Mouse (Mus musculus): Measurements from ENCODE around the gene Fez1. TPM values are rescaled to one million over a fixed set of nuclear protein-coding genes. Genes with fewer than 3 reads are reported as not detected.

Gene Fez1
- polyA plus RNA-seq, 1 experiment from 2014 or later = 44.0 TPM

DNA sequence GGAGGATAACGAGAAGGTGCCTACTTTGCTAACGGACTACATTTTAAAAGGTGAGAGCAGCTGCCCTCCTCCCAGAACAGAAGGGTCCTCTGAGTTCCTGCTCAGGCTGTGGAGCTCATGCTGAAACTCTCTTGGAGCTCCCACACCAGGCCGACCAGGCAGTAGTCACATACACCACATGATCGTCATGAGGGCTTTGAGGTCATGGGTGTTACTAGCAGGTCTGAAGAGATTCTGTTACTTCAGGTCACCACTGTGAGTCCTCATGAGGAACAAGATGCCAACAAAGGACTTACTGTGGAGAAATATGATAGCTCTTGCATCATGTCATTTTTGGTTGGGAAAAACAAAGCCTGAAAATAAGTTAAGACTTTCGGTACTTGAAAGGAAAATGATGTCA, 54.6 kb downstream of the Fez1 start:
- H3K4me1 ChIP-seq = no peaks in the 10 kb centered on the region
- WGBS = 69% methylated on average over 5 of the region's 5 CpGs
- ATAC-seq (ENCODE audit: insufficient number of reproducible peaks, low FRiP score, low TSS enrichment, low read depth) = no peak
- no peaks in the 10 kb centered on the region for H3K36me3 ChIP-seq
- no peak overlapping the region for H3K9ac ChIP-seq
- H3K27me3 ChIP-seq = no peaks in the 10 kb centered on the region
- H3K4me3 ChIP-seq = no peak overlapping the region
- H3K27ac ChIP-seq = no peak overlapping the region
- no peak overlapping the region for H3K4me2 ChIP-seq
- H3K9me3 ChIP-seq = no peaks in the 10 kb centered on the region

DNA sequence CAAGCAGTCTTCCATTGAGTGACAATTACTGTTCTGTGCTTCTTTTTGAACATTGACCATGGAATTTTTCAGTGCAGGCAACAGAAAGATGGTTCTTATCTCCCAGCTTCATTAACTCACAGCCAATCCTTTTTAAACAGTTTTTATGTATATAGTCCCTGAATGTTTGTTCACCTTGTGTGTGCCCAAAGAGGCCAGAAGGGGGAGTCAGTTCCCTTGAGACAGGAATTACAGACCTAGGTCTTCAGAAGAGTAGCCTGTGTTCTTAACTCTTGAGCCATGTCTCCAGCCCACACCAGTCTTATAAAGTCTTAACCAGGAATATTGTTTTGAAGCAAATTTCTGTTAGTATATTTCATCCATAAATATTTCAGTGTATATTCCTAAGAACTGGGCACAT, 55.1 kb downstream of the Fez1 start:
- Histone ChIP-seq H3K27me3 (no peaks in the 10 kb centered on the region), H3K4me2 (no peak overlapping the region), H3K27ac (no peak overlapping the region), H3K9ac (no peak overlapping the region), H3K9me3 (no peaks in the 10 kb centered on the region), H3K4me3 (no peak overlapping the region), H3K36me3 (no peaks in the 10 kb centered on the region), H3K4me1 (no peaks in the 10 kb centered on the region)
- ATAC-seq (ENCODE audit: insufficient number of reproducible peaks, low FRiP score, low TSS enrichment, low read depth) = no peak

DNA sequence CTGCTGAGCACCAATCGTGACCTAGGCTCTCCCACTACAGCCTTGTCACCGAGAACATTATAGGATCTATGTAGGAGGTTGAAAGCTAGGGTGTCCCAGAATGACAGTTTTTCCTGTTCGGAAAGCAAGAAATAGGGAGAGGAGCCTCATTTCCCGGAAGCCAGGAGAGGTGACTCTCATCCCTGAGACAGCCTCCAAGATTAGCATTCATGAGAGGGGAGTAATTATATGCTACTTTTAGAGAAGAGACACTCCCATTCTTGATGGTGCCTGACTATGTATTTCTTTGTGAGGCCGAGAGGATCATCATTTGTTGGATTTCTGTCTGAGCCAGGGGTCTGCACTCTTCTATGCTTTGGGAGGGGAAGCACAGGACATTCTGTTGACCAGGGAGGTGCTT, 60.0 kb downstream of the Fez1 start:
- Histone ChIP-seq H3K9me3 (no peaks in the 10 kb centered on the region), H3K4me2 (no peak overlapping the region), H3K9ac (no peak overlapping the region), H3K36me3 (no peaks in the 10 kb centered on the region), H3K4me3 (no peak overlapping the region), H3K27me3 (no peaks in the 10 kb centered on the region), H3K4me1 (no peaks in the 10 kb centered on the region), H3K27ac (no peak overlapping the region)
- ATAC-seq (ENCODE audit: insufficient number of reproducible peaks, low FRiP score, low TSS enrichment, low read depth) = no peak
- WGBS = 75% methylated on average over 5 of the region's 5 CpGs

DNA sequence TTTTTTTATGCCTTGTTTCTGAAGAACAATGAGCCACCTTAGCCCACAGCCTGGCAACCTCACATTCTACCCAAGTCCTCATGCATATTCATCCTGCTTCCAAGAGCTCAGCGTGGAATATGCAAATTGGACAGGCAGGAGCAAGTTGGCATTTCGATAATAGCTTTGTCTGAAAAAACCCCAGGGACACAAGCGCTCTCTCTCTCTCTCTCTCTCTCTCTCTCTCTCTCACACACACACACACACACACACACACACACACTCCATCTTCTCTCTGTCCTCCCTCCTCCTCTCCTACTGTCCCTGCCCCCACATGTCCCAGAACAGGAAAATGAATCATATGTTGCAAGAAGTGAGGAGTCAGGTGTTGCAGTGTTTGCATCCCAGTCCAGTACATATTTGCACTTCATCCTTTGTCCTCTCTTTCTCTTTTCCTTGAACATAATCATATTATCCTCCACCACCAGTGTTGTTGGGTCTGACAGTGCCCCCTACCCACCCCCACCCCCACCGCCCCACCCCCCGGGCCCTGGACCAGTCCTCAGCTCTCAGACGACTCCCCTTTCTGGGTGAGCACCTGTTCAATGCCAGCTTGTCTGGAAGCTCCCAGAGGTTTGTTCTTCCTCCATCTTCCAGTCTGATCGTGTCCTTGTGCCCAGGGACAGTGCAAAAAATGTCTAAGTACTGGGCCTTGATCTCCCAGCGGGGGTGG, 60.5 kb downstream of the Fez1 start:
- ATAC-seq (ENCODE audit: insufficient number of reproducible peaks, low FRiP score, low TSS enrichment, low read depth) = no peak
- Histone ChIP-seq H3K4me1 (no peaks in the 10 kb centered on the region), H3K4me3 (no peak overlapping the region), H3K9me3 (no peaks in the 10 kb centered on the region), H3K27ac (no peak overlapping the region), H3K9ac (no peak overlapping the region), H3K4me2 (no peak overlapping the region), H3K27me3 (no peaks in the 10 kb centered on the region), H3K36me3 (no peaks in the 10 kb centered on the region)
- 44% methylated on average over 8 of the region's 8 CpGs for WGBS

DNA sequence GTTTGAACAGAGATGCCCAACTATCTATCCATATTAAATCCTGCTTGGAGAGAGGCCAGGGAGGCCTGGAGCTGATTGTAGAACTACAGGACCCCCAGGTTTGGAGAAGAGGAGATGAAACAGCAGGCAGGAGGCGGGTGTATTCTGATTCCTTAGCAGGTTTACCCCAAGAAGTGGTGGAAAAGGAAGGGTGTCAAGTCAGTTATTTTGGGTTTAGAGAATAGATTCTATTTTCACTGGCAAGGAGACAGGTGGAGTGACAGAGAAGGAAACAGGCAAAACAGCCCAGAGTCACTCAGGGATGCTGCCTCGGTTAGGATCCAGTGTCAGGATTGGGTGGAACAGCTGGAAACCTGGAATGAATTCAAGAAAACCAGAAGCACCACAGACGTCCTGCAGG, 61.9 kb downstream of the Fez1 start:
- WGBS = 46% methylated on average over 3 of the region's 3 CpGs
- H3K36me3 ChIP-seq = no peaks in the 10 kb centered on the region
- no peak overlapping the region for H3K9ac ChIP-seq
- no peaks in the 10 kb centered on the region for H3K9me3 ChIP-seq
- H3K4me1 ChIP-seq = no peaks in the 10 kb centered on the region
- no peak overlapping the region for H3K4me3 ChIP-seq
- no peaks in the 10 kb centered on the region for H3K27me3 ChIP-seq
- no peak overlapping the region for H3K4me2 ChIP-seq
- H3K27ac ChIP-seq = no peak overlapping the region
- no peak for ATAC-seq (ENCODE audit: insufficient number of reproducible peaks, low FRiP score, low TSS enrichment, low read depth)

DNA sequence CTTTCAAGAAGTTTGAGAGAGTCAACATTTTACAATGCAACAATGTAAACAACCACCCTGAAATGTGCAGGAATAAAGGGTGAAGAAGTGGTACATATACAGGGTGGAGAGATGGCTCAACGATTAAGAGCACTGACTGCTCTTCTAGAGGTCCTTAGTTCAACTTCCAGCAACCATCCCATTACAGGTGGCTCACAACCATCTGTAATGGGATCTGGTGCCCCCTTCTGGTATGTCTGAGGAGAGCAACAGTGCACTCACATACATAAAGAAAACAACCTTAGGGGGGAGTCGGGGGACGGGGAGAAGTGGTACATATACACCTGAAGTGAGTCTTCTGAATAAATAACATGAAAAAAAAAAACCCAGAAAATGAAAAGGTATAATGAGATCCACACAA, 63.6 kb downstream of the Fez1 start:
- Histone ChIP-seq H3K9me3 (no peaks in the 10 kb centered on the region), H3K27me3 (no peaks in the 10 kb centered on the region), H3K4me3 (no peak overlapping the region), H3K36me3 (no peaks in the 10 kb centered on the region), H3K27ac (no peak overlapping the region), H3K4me1 (no peaks in the 10 kb centered on the region), H3K4me2 (no peak overlapping the region), H3K9ac (no peak overlapping the region)
- ATAC-seq (ENCODE audit: insufficient number of reproducible peaks, low FRiP score, low TSS enrichment, low read depth) = no peak
- 62% methylated on average over 3 of the region's 3 CpGs for WGBS

DNA sequence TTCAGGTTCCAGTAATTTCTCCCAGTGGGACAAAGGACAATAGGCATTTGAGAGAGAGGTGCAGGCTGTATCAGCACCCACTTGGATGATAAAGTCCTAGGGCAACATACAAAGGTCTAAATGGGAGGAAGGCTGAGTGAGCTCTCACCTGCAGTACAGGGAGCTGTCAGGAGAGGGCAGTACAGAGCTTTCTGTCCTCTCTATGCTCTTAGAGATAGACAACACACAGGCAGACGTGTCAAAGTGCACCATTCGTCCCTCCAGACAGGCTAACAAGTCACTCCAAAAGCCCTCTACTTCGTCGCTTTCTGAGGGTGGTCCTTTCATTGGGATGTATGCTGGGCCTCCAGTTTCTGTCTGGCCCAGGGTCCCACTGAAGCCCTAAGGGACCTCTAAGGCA, 68.9 kb downstream of the Fez1 start:
- Histone ChIP-seq H3K4me1 (no peaks in the 10 kb centered on the region), H3K27me3 (no peaks in the 10 kb centered on the region), H3K36me3 (no peaks in the 10 kb centered on the region), H3K9ac (no peak overlapping the region), H3K4me3 (no peak overlapping the region), H3K27ac (no peak overlapping the region), H3K9me3 (no peaks in the 10 kb centered on the region), H3K4me2 (no peak overlapping the region)
- ATAC-seq (ENCODE audit: insufficient number of reproducible peaks, low FRiP score, low TSS enrichment, low read depth) = no peak
- WGBS = 40% methylated on average over 4 of the region's 4 CpGs

DNA sequence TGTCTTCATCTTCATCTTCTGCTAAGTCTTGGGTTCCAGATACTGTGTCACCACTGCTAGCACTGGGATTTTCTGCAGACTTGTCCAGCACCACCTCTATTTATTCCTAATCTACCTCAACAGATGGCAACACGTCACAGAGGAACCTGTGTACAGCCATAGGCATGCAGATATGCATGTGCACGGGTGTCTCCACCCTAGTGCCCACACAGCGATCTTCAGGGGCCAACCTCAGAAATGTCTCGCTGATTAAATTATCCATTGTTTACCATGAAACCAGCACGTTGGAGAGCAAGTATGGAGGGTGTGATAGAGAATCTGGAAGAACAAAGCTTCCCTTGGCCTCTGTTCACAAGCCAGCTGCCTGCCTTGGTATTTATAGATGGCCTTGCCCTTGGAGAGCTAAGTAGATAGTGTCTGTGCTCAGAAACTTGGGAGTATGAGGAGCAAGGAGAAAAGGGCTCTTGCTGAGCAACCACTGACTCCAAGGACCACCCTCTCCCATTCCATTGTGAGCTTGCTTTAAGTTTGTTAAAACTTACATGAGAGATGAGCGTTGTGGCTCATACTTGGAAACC, 71.8 kb downstream of the Fez1 start:
- Histone ChIP-seq H3K9me3 (no peaks in the 10 kb centered on the region), H3K27ac (no peak overlapping the region), H3K4me3 (no peak overlapping the region), H3K27me3 (no peaks in the 10 kb centered on the region; the same call in 1 of the 2 replicates), H3K36me3 (no peaks in the 10 kb centered on the region), H3K4me1 (no peaks in the 10 kb centered on the region), H3K9ac (no peak overlapping the region), H3K4me2 (no peak overlapping the region)
- 80% methylated on average over 6 of the region's 6 CpGs for WGBS
- ATAC-seq (ENCODE audit: insufficient number of reproducible peaks, low FRiP score, low TSS enrichment, low read depth) = no peak

DNA sequence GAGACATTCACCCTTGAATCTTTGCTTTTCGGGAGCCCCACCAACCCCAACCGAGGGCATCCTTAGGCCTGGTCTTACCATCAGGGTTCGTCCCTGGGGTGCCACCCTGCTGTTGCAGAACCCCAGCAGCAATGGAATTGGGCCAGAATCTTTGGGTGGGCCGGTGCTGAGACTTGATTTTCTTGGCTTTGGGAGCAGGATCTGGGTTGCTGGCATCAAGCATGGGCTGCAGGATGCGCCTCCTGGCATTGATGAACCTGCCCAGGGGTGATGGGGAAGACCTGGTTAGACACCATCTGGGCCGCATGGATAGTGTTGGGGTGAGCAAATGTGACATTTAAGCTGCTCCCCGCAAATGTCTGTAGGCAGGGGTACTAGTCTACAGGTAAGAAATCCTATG, 72.6 kb downstream of the Fez1 start:
- Histone ChIP-seq H3K9me3 (no peaks in the 10 kb centered on the region), H3K4me3 (no peak overlapping the region), H3K9ac (no peak overlapping the region), H3K4me2 (no peak overlapping the region), H3K27ac (no peak overlapping the region), H3K36me3 (no peaks in the 10 kb centered on the region), H3K27me3 (no peaks in the 10 kb centered on the region; the same call in 1 of the 2 replicates), H3K4me1 (no peaks in the 10 kb centered on the region)
- no peak for ATAC-seq (ENCODE audit: insufficient number of reproducible peaks, low FRiP score, low TSS enrichment, low read depth)
- 88% methylated on average over 7 of the region's 7 CpGs for WGBS

DNA sequence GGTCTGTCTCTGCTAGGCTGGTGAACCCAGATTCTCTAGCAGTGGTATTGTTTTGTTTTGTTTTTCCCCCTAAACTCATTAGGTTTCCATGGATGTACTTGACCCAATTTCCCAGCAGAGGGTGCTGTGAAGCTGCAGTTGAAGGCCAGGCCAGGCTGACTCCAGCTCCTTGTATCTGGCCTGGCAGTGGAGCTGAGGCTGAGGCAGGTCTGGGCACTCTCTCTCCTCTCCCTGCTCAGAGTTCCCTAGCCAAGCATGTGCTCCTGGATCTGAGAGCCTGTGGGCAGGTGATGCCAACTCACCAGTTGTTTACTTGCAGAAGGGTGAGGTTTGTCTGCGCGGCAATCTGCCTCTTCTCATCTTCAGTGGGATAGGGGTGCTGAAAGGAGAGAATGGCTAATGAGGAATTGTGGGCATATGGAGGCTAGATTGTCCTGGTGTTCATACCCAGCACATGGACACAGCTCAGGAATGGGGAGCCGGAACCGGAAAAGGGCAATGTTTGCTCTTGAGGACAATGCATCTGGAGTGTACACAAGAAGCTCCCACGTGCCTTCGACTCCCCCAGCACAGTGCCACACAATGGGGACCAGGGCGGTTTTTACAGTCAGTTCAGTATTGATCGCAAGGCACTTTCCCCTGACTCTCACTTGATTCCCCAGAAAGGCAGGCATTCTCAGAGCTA, 73.5 kb downstream of the Fez1 start:
- no peaks in the 10 kb centered on the region for H3K36me3 ChIP-seq
- no peaks in the 10 kb centered on the region; the same call in 1 of the 2 replicates for H3K27me3 ChIP-seq
- no peaks in the 10 kb centered on the region for H3K4me1 ChIP-seq
- no peak overlapping the region for H3K4me2 ChIP-seq
- no peak overlapping the region for H3K4me3 ChIP-seq
- ATAC-seq (ENCODE audit: insufficient number of reproducible peaks, low FRiP score, low TSS enrichment, low read depth) = no peak
- H3K9ac ChIP-seq = no peak overlapping the region
- no peaks in the 10 kb centered on the region for H3K9me3 ChIP-seq
- WGBS = 80% methylated on average over 8 of the region's 8 CpGs
- H3K27ac ChIP-seq = no peak overlapping the region

DNA sequence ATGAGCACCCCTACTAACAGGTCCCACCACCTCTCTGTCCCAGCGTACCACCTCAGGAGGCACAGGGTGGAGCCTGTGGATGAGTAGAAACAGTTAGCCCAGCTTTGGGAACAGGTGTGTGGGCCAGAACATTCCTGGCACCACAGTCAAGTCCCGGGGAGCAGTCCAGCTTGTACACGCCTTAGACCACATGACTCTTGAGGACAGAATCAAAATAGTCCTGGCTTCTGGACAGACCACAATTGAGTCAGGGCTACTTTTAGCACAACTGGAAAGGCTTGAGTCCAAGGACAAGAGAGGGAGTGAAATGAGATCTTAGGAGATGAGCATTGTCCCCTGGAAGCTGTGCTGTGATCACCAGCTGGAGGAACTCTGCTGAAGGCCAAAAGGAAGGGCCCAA, 76.9 kb downstream of the Fez1 start:
- Histone ChIP-seq H3K9ac (no peak overlapping the region), H3K36me3 (no peaks in the 10 kb centered on the region), H3K9me3 (no peaks in the 10 kb centered on the region), H3K27ac (no peak overlapping the region), H3K4me1 (no peaks in the 10 kb centered on the region), H3K4me2 (no peak overlapping the region), H3K4me3 (no peak overlapping the region), H3K27me3 (no peaks in the 10 kb centered on the region; the same call in 1 of the 2 replicates)
- ATAC-seq (ENCODE audit: insufficient number of reproducible peaks, low FRiP score, low TSS enrichment, low read depth) = no peak
- 83% methylated on average over 3 of the region's 3 CpGs for WGBS

DNA sequence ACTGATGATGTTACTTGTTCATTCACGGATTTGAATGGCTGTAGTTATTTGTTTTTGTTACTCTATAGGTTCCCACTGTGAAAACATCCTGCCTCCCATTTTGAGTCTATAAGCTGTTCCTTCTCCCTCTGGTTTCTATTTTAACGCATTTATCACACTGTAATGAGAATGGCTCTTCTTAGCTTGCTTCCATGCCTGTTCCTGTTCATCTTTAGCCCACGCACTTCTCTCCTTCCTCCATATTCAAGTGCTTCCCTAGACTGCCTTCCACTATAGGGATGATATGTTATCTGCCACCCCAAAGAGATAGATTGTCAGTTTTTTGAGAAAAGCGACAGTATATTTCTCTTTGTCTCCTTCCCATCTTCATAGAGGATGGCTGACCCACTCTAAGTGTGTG, 78.8 kb downstream of the Fez1 start:
- WGBS = 85% methylated on average over 4 of the region's 4 CpGs

More for the DNA sequence above, 78.8 kb downstream of the Fez1 start:
- ATAC-seq (ENCODE audit: insufficient number of reproducible peaks, low FRiP score, low TSS enrichment, low read depth) = no peak
- Histone ChIP-seq H3K4me3 (no peak overlapping the region), H3K27me3 (no peaks in the 10 kb centered on the region; the same call in 1 of the 2 replicates), H3K4me1 (peaks cover 1% of the 10 kb centered on the region; the same call in 1 of the 2 replicates), H3K36me3 (no peaks in the 10 kb centered on the region), H3K27ac (no peak overlapping the region), H3K4me2 (no peak overlapping the region), H3K9me3 (no peaks in the 10 kb centered on the region), H3K9ac (no peak overlapping the region)

Data from limb, embryonic 15.5 days (tissue).